ENCODE assay signal across 36 mouse cellular contexts in genomic region chr19:59259633-59260032, GRCm38 (mm10). TPM values are rescaled to one million over a fixed set of nuclear protein-coding genes. Genes with fewer than 3 reads are reported as not detected.
DNase-seq lines count a peak whose midpoint lies in the region; ATAC-seq and TF ChIP-seq lines count a peak whose summit lies in the region.
"Had no signal": no experiment of that assay in that cellular context is flagged by ENCODE, and none has a peak within 500 bp of the region (broad histone marks: within the 10 kb centered on the region; RNA-seq: fewer than 3 reads in every experiment).

No protein-coding gene starts in this region.

- H3K9me3 ChIP-seq in forebrain, embryonic 14.5 days (replicated peaks; ENCODE audit: control insufficient read depth, low read length): no peaks in the 10 kb centered on the region
- H3K9me3 ChIP-seq in forebrain, postnatal 0 days (ENCODE audit: low read length): no peaks in the 10 kb centered on the region; the same call in 1 of the 2 replicates
- H3K9me3 ChIP-seq in midbrain, embryonic 14.5 days (ENCODE audit: control insufficient read depth, low read length): peaks cover 7% of the 10 kb centered on the region
- peaks cover 2% of the 10 kb centered on the region; the same call in 1 of the 2 replicates for H3K9me3 ChIP-seq in midbrain, embryonic 11.5 days (ENCODE audit: control insufficient read depth, low read length)
- peaks cover 4% of the 10 kb centered on the region; the same call in 1 of the 2 replicates for H3K9me3 ChIP-seq in midbrain, embryonic 16.5 days (replicated peaks; ENCODE audit: control insufficient read depth, low read length, poor library complexity, severe bottlenecking)

- peak; percentile 49 for ATAC-seq in forebrain, embryonic 14.5 days
- ATAC-seq in forebrain, postnatal 0 days: no peak; the same call in 1 of the 2 replicates
- ATAC-seq in midbrain, embryonic 14.5 days (ENCODE audit: low FRiP score, low TSS enrichment): no peak
- ATAC-seq in midbrain, embryonic 11.5 days (ENCODE audit: low FRiP score): no peak
- peak; percentile 43; the same call in 1 of the 2 replicates for ATAC-seq in midbrain, embryonic 16.5 days
- no peak for ATAC-seq in frontal cortex, adult (ENCODE audit: low TSS enrichment)
- ATAC-seq: CD4-positive, CD25-positive, alpha-beta regulatory T cell, adult 4 months; hindbrain, embryonic 16.5 days; inflammation-experienced regulatory T-cells, adult 6 months; intestine, embryonic 16.5 days had no signal

- peaks cover 8% of the 10 kb centered on the region for H3K4me1 ChIP-seq in forebrain, embryonic 14.5 days (ENCODE audit: control insufficient read depth, insufficient read depth, low read length)
- H3K4me1 ChIP-seq in forebrain, postnatal 0 days (ENCODE audit: insufficient read depth): no peaks in the 10 kb centered on the region
- peaks cover 12% of the 10 kb centered on the region; the same call in 1 of the 2 replicates for H3K4me1 ChIP-seq in midbrain, embryonic 14.5 days (ENCODE audit: control insufficient read depth, insufficient read depth, low read length)
- H3K4me1 ChIP-seq in midbrain, embryonic 11.5 days (ENCODE audit: control insufficient read depth, insufficient read depth, low read length): peaks cover 11% of the 10 kb centered on the region
- peaks cover 9% of the 10 kb centered on the region for H3K4me1 ChIP-seq in midbrain, embryonic 16.5 days (ENCODE audit: control insufficient read depth, insufficient read depth, low read length)

- no peak overlapping the region for H3K27ac ChIP-seq in forebrain, embryonic 14.5 days (ENCODE audit: low read depth, low read length)
- no peak overlapping the region for H3K27ac ChIP-seq in forebrain, postnatal 0 days (ENCODE audit: low read depth, low read length)
- H3K27ac ChIP-seq in midbrain, embryonic 14.5 days (replicated peaks; ENCODE audit: low read depth, low read length): no peak overlapping the region
- no peak overlapping the region for H3K27ac ChIP-seq in midbrain, embryonic 11.5 days (ENCODE audit: low read depth, low read length)
- H3K27ac ChIP-seq in midbrain, embryonic 16.5 days (ENCODE audit: low read length): no peak overlapping the region
- H3K27ac ChIP-seq: embryonic facial prominence, embryonic 10.5 days; embryonic facial prominence, embryonic 13.5 days; heart, adult 2 months; hindbrain, embryonic 13.5 days had no signal

- peaks cover 6% of the 10 kb centered on the region; the same call in 1 of the 2 replicates for H3K27me3 ChIP-seq in forebrain, embryonic 14.5 days (replicated peaks; ENCODE audit: control insufficient read depth, insufficient read depth, low read length)
- H3K27me3 ChIP-seq in forebrain, postnatal 0 days (ENCODE audit: insufficient read depth, low read length): no peaks in the 10 kb centered on the region; the same call in 1 of the 2 replicates
- peaks cover 24% of the 10 kb centered on the region; the same call in 1 of the 2 replicates for H3K27me3 ChIP-seq in midbrain, embryonic 14.5 days (ENCODE audit: control insufficient read depth, insufficient read depth, low read length)
- H3K27me3 ChIP-seq in midbrain, embryonic 11.5 days (ENCODE audit: control insufficient read depth, insufficient read depth, low read length): peaks cover 27% of the 10 kb centered on the region
- peaks cover 8% of the 10 kb centered on the region for H3K27me3 ChIP-seq in midbrain, embryonic 16.5 days (ENCODE audit: control insufficient read depth, insufficient read depth, low read depth, low read length)

- TF ChIP-seq CTCF in forebrain, postnatal 0 days (IDR thresholded peaks at IDR 0.05; ENCODE audit: low read depth): no peak

- H3K36me3 ChIP-seq in forebrain, embryonic 14.5 days (ENCODE audit: control insufficient read depth, insufficient read depth, low read length): no peaks in the 10 kb centered on the region
- no peaks in the 10 kb centered on the region for H3K36me3 ChIP-seq in forebrain, postnatal 0 days (ENCODE audit: insufficient read depth)
- no peaks in the 10 kb centered on the region for H3K36me3 ChIP-seq in midbrain, embryonic 14.5 days (ENCODE audit: control insufficient read depth, insufficient read depth, low read length)
- no peaks in the 10 kb centered on the region for H3K36me3 ChIP-seq in midbrain, embryonic 11.5 days (ENCODE audit: control insufficient read depth, insufficient read depth, low read length)
- H3K36me3 ChIP-seq in midbrain, embryonic 16.5 days (ENCODE audit: control insufficient read depth, insufficient read depth, low read length): no peaks in the 10 kb centered on the region
- H3K36me3 ChIP-seq: embryonic facial prominence, embryonic 10.5 days; embryonic facial prominence, embryonic 13.5 days; hindbrain, embryonic 13.5 days had no signal

- H3K4me3 ChIP-seq in forebrain, embryonic 14.5 days (ENCODE audit: low read depth, low read length): no peak overlapping the region
- no peak overlapping the region for H3K4me3 ChIP-seq in forebrain, postnatal 0 days (ENCODE audit: low read depth, low read length)
- H3K4me3 ChIP-seq in midbrain, embryonic 14.5 days (replicated peaks; ENCODE audit: low read depth, low read length): no peak overlapping the region
- H3K4me3 ChIP-seq in midbrain, embryonic 11.5 days (ENCODE audit: low read depth, low read length): no peak overlapping the region
- no peak overlapping the region for H3K4me3 ChIP-seq in midbrain, embryonic 16.5 days (ENCODE audit: low read depth, low read length)
- H3K4me3 ChIP-seq: erythroblast, embryonic 14.5 days; heart, adult 2 months had no signal

- DNase-seq in forebrain, embryonic 14.5 days (ENCODE audit: low spot score): peak; percentile 33
- no peak for DNase-seq in forebrain, postnatal 0 days
- peak; percentile 21 for DNase-seq in midbrain, embryonic 14.5 days
- no peak for DNase-seq in midbrain, embryonic 11.5 days (ENCODE audit: low spot score, missing footprints)
- DNase-seq in retina, postnatal 1 day: peak; percentile 50
- DNase-seq: adrenal gland, adult 2 months; adrenal gland, postnatal 14 days; cerebellum, adult 11-12 months; cerebellum, adult 8-10 months; cerebellum, postnatal 10 days; cerebellum, postnatal 36 days; embryo, embryonic 11 days; gastrocnemius, postnatal 10 days; gastrocnemius, postnatal 36 days; heart, adult 2 months had no signal

- H3K4me2 ChIP-seq in forebrain, embryonic 14.5 days (ENCODE audit: low read length): no peak overlapping the region
- no peak overlapping the region for H3K4me2 ChIP-seq in forebrain, postnatal 0 days (ENCODE audit: low read depth)
- H3K4me2 ChIP-seq in midbrain, embryonic 14.5 days (ENCODE audit: low read length): no peak overlapping the region
- no peak overlapping the region for H3K4me2 ChIP-seq in midbrain, embryonic 11.5 days
- no peak overlapping the region for H3K4me2 ChIP-seq in midbrain, embryonic 16.5 days (ENCODE audit: low read length)

- 55% methylated on average over 5 of the region's 5 CpGs for WGBS in forebrain, embryonic 14.5 days
- WGBS in forebrain, postnatal 0 days: 49% methylated on average over 5 of the region's 5 CpGs
- 38% methylated on average over 5 of the region's 5 CpGs for WGBS in midbrain, embryonic 14.5 days
- 33% methylated on average over 5 of the region's 5 CpGs for WGBS in midbrain, embryonic 11.5 days
- 24% methylated on average over 5 of the region's 5 CpGs for WGBS in midbrain, embryonic 16.5 days

- no peak overlapping the region for H3K9ac ChIP-seq in forebrain, embryonic 14.5 days (ENCODE audit: low read length)
- H3K9ac ChIP-seq in forebrain, postnatal 0 days: no peak overlapping the region
- H3K9ac ChIP-seq in midbrain, embryonic 14.5 days (replicated peaks; ENCODE audit: low read length): no peak overlapping the region
- H3K9ac ChIP-seq in midbrain, embryonic 11.5 days (ENCODE audit: low read length): no peak overlapping the region
- H3K9ac ChIP-seq in midbrain, embryonic 16.5 days (ENCODE audit: low read depth, low read length): no peak overlapping the region
- H3K9ac ChIP-seq: hindbrain, embryonic 13.5 days had no signal

RNA-seq across cellular contexts. Expression of gene Slc18a2, which starts 1.1 kb away (rescaled TPM):
- polyA plus RNA-seq in forebrain, embryonic 14.5 days (2014; fragmentation: Nextera tagmentation; extraction: Ambion mirVana): 25.8 and 28.0 TPM in 2 replicates
- 7.8 and 9.3 TPM in 2 replicates for total RNA-seq in forebrain, postnatal 0 days (2014; rRNA removed)
- polyA plus RNA-seq in forebrain, postnatal 0 days (2015; fragmentation: Nextera tagmentation; extraction: Ambion mirVana): 7.7 and 15.0 TPM in 2 replicates
- polyA plus RNA-seq in midbrain, embryonic 14.5 days (2014; fragmentation: Nextera tagmentation; extraction: Ambion mirVana): 18.9 and 23.0 TPM in 2 replicates
- 16.0 and 19.0 TPM in 2 replicates for polyA plus RNA-seq in midbrain, embryonic 11.5 days (2014; fragmentation: Nextera tagmentation; extraction: Ambion mirVana)
- polyA plus RNA-seq in midbrain, embryonic 16.5 days (2015; fragmentation: Nextera tagmentation; extraction: Ambion mirVana): 28.7 and 30.0 TPM in 2 replicates
- polyA plus RNA-seq: erythroblast, embryonic 14.5 days had no signal

RNA-seq across cellular contexts. Expression of gene Kcnk18, which starts 40.6 kb away (rescaled TPM):
- polyA plus RNA-seq in forebrain, embryonic 14.5 days (2014; fragmentation: Nextera tagmentation; extraction: Ambion mirVana): not detected in 2 replicates
- total RNA-seq in forebrain, postnatal 0 days (2014; rRNA removed): 0.08 TPM in 1 of 2 replicates, not detected in the other
- polyA plus RNA-seq in forebrain, postnatal 0 days (2015; fragmentation: Nextera tagmentation; extraction: Ambion mirVana): 0.08 TPM in 1 of 2 replicates, not detected in the other
- polyA plus RNA-seq in midbrain, embryonic 14.5 days (2014; fragmentation: Nextera tagmentation; extraction: Ambion mirVana): not detected in 2 replicates
- not detected in 2 replicates for polyA plus RNA-seq in midbrain, embryonic 11.5 days (2014; fragmentation: Nextera tagmentation; extraction: Ambion mirVana)
- polyA plus RNA-seq in midbrain, embryonic 16.5 days (2015; fragmentation: Nextera tagmentation; extraction: Ambion mirVana): 0.07 TPM in 1 of 2 replicates, not detected in the other
- total RNA-seq: adrenal gland, adult 2 months; adrenal gland, postnatal 14 days; adrenal gland, postnatal 4 days; gastrocnemius, adult 18-20 months; gastrocnemius, postnatal 10 days; gastrocnemius, postnatal 36 days; granulocyte monocyte progenitor cell, adult 5-6 weeks; heart, adult 2 months; heart, postnatal 25 days; hematopoietic stem cell, adult 5-6 weeks; MEL had no signal
- polyA plus RNA-seq: adrenal gland, adult 2 months; C2C12; CD4-positive, CD25-positive, alpha-beta regulatory T cell, adult 4 months; cortical plate, adult 2 months; embryonic facial prominence, embryonic 13.5 days; erythroblast, embryonic 14.5 days; heart, adult 2 months; heart, embryonic 11.5 days; heart, embryonic 14.5 days; heart, postnatal 0 days; hindbrain, embryonic 13.5 days; inflammation-experienced regulatory T-cells, adult 6 months; intestine, embryonic 16.5 days had no signal

Comparison
In these comparisons a context has a peak if more than half of its experiments do, and no peak if none do; other contexts are left out.
1. ATAC-seq: peak in forebrain, embryonic 14.5 days (single experiment) and midbrain, embryonic 16.5 days (single experiment); none in forebrain, postnatal 0 days (single experiment), midbrain, embryonic 14.5 days (single experiment), midbrain, embryonic 11.5 days (single experiment) and frontal cortex, adult (single experiment).
2. DNase-seq: peak in forebrain, embryonic 14.5 days (single experiment), midbrain, embryonic 14.5 days (single experiment) and retina, postnatal 1 day (single experiment); none in forebrain, postnatal 0 days (single experiment) and midbrain, embryonic 11.5 days (single experiment).